Mouse (Mus musculus) CD4-positive, CD25-positive, alpha-beta regulatory T cell, adult 2 months (primary cell): ENCODE results near the gene M6pr.

ENCODE experiments used
- DNase-seq: peaks from one replicate; pipeline ENCODE4 v3.0.0-alpha.2; 2012; ENCODE audit warnings: low read depth, low spot score

M6pr gene

GRCm38 (mm10) chr6:122308505-122309393 is at the start of gene M6pr:
TSS of gene M6pr (plus strand) at chr6:122308720.
- DNase-seq = peak; percentile 97

GRCm38 (mm10) chr6:122262543-122262942 is 46.0 kb upstream of the M6pr start:
- DNase-seq = peak; percentile 34

DNA sequence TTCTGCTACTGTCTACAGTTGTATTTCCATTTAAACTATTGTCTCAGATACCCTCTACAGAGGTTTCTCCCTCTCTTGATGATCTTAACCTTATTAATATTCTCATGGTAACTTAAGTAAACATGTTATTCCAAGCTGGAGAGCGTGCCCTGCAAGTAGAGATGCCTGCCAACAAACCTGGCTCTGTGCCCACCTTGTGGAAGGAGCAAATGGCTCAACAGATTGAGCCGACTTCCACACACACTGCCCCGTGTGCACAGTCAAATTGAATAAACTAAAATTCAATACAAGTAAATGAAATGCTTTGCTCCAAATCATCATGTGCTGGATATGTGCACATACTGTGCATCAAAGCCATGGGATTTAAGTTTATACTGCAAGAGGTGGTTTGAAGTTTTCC is 40.0 kb upstream of the M6pr start:
- DNase-seq = no peak

- no peak for DNase-seq
These were observed 39.4 kb upstream of the M6pr start for GRCm38 (mm10) chr6:122269170-122269569.

DNA sequence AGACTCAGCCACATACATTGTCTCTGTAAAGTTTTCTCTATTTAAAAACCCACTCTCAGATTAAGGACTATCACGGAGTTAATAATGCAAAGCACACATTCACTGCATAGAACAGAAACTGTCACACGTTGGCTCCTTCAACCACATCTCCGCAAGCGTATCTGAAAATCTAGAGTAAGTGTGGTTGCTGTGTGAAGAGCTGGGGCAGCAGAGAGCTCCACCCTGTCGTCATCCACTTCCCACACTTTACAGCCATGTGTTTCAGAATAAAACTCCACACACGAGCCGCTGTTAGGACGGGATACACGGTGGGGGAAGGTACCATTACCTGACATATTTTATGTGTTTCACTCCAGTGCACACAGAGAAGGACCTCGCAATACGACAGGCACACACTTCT is 38.4 kb upstream of the M6pr start:
- DNase-seq = peak; percentile 50

DNA sequence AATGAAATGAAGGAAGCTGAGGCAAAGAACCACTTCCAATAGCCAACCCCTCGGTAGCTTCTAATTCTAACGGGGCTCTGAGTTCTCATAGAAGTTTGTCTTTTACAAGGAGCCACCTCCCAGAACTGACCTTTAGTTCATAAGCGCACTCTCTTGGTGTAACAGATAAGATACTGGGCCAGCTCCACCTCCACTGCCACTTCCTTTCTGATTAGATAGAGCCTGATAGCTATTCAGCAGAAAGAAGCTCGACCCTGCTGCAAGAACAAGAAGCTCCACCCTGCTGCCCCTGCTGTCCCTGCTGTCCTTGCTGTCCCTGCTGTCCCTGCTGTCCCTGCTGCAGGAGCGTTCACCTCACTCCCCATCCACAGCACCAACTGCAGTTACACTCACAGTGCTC is 34.0 kb upstream of the M6pr start:
- DNase-seq = no peak

- no peak for DNase-seq
These were observed 32.0 kb upstream of the M6pr start for GRCm38 (mm10) chr6:122276565-122276964.

GRCm38 (mm10) chr6:122282782-122283181 is 25.7 kb upstream of the M6pr start, which contains the start of gene Klrg1:
TSS of gene Klrg1 (minus strand) at chr6:122282882.
- DNase-seq = no peak

DNA sequence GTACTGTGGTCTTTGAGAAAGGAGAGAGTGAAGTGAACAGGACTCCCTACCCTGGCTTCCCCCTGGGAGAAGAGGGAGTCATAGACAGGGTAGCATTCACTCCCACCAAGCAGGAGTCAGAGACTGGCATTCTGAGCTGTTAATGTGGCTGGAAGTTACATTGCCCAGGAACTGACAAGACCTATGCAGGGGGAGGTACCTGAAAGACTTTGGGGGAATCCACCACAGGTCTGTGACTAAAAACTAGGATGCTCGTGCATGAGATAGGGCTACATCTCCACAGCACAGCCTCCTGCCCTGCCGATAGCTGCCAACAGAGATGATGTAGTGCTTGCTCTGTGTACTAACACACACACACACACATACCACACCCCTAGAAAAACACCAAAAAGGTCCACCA is 25.1 kb upstream of the M6pr start:
- DNase-seq = no peak

GRCm38 (mm10) chr6:122284304-122284703 is 24.2 kb upstream of the M6pr start:
- no peak for DNase-seq

DNA sequence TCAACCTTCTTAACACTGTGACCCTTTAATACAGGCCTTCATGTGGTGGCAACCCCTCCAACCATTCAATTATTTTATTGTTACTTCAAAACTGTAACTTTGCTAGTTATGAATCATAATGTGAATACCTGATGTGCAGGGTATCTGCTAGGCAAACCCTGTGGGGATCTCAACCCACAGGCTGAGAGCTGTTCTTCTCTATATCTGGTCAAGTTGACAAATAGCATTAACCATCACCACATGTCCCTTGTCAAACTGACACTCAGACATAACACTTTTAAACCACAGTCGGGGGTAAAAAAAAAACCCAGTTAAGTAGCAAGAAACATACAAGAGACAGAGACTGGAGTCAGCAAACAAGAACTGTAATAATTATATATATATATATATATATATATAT is 23.7 kb upstream of the M6pr start:
- no peak for DNase-seq

DNA sequence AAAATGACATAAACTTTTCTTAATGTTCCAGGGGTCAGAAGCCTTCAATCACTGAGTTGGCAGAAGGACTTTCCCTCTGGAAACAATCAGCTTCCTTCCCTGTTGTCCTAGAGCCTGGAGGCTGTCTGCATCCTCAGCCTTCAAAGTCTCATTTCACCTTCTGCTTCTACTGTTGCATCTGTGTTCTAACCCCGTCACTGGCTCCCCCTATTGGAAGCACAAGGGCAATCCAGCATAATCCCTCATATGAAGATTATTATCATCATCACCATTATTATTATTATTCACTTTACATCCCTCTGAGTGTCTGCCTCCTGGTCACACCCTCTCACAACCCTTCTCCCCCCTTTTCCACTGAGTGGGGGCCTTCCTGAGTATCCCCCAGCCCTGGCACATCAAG is 20.3 kb upstream of the M6pr start:
- DNase-seq = peak; percentile 52

DNA sequence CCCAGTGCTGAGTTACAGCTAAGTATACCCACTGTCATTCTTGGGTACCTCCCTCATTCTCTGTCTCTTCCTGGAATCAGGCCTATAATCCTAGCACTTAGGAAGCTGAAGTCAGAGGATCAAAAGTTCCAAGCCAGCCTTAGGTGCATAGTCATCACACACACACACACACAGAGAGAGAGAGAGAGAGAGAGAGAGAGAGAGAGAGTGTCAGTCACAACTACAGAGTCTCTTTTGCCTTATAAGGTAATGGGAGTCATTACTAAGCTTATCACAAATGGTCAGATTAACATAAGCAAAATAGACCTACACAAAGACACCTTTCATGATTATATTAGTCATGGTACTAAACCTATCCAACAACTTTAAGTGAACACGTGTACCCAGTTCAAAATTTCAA is 19.2 kb upstream of the M6pr start:
- no peak for DNase-seq

- DNase-seq = no peak
These were observed 18.3 kb upstream of the M6pr start for GRCm38 (mm10) chr6:122290253-122290652.

DNA sequence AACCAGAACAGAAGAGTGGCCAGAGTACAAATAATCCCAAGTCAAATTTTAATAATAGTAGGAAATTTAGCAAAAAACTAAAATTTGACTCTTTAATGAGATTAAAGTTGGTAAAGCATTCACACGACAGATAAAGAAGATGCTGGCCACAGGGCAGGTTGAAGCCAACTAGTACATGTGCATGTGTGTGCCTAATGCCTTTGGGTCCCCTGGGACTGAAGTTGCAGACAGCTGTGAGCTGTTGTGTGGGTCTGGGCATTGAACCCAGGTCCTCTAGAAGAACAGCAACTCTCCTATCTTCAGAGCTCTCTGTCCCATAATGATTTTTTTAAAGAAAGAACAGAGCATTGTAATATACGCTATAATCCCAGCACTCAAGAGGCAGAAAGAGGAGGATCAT is 17.3 kb upstream of the M6pr start:
- DNase-seq = no peak

- DNase-seq = peak; percentile 71
These were observed 16.8 kb upstream of the M6pr start for GRCm38 (mm10) chr6:122291735-122292134.

DNA sequence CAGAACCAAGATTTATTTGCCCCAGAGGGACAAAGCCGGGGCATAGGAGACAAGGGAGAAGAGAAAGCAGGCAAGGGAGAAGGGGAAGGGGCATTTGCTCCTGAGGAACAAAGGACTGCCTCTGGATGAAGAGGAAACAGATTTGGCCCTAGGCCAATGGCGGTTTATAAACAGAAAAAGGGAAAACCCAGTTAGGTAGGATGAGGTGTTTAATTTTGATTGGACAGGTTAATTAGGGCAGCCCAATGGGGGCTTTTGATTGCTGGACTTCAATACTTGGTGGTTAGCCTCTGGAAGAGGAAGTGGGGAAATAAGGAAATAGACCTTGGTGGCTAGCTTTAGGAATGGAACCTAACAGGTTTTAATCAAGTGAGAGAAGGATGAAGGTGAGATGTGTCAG is 16.3 kb upstream of the M6pr start:
- peak; percentile 48 for DNase-seq

GRCm38 (mm10) chr6:122293121-122293520 is 15.4 kb upstream of the M6pr start:
- peak; percentile 40 for DNase-seq

DNA sequence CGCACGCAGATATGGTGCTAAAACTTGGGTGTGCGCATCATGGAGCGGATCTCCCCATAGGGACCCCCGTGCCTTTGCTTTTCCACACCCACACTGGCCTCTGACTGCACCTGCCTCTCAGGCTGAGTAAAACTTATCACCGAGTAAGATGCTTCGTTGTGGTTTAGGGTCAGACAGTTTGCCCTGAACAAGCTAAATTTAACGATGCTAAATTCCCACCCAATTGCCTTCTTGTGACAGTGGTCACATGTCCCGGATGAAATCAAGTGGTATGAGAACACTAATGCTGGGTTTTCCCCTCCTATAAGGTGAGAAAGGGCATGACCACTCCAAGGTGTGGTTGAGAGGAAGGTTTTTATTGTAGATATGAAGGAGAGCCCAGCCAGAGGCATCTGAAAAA is 14.7 kb upstream of the M6pr start:
- peak; percentile 62 for DNase-seq

DNA sequence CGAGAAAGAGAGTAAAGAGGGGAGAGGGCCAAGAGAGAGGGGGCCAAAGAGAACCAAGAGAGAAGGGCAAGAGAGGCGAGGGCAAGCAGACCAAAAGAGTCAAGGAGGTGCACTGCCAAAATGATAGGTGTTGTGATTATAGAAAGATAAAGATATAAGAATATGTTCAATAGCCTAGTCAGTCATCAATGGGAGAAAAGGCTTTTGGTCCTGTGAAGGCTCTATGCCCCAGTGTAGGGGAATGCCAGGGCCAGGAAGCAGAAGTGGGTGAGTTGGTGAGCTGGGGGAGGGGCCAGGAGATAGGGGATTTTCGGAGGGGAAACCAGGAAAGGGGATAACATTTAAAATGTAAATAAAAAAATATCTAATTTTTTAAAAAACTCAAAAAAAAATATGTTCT is 14.2 kb upstream of the M6pr start:
- peak; percentile 37 for DNase-seq

- DNase-seq = peak; percentile 56
These were observed 13.3 kb upstream of the M6pr start for GRCm38 (mm10) chr6:122295242-122295641.

- no peak for DNase-seq
These were observed 11.6 kb upstream of the M6pr start for GRCm38 (mm10) chr6:122296918-122297278.
